Mouse (Mus musculus) lung, adult 18-20 months (tissue): ENCODE measurements around the gene Efcab3.
A peak's percentile ranks its signal among the peaks of the same experiment; 100 is the strongest.

Experiments used
- DNase-seq, 2 experiments: peaks; one replicate each; pipeline ENCODE4 v3.0.0; 2022; ENCODE audit warnings: mixed read lengths in 2 of 2

Gene Efcab3

GRCm38 (mm10) chr11:105149353-105149752 is 86.0 kb downstream of the Efcab3 start:
- no peak for DNase-seq

DNA sequence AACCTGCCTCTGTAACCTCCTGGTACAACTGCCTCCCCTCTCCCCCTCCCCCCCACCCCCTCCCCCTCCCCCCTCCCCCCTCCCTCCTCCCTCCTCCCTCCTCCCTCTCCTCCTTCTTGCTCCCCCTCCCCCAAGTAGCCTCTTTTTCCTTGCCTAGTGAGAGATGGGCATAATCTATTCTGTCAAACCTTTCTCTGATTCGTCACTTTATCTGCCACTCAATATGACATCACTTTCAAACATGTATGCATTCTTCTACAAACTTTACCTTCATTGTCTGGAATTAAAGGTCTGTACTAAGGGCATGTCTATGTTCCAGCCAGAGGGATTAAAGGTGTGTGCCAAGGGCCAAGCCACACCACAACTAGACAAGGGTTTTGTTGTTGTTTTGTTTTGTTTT is 86.4 kb downstream of the Efcab3 start:
- DNase-seq: no peak

GRCm38 (mm10) chr11:105150691-105151090 is 87.3 kb downstream of the Efcab3 start:
- no peak for DNase-seq

GRCm38 (mm10) chr11:105151226-105152016 is 88.0 kb downstream of the Efcab3 start:
- no peak for DNase-seq

DNA sequence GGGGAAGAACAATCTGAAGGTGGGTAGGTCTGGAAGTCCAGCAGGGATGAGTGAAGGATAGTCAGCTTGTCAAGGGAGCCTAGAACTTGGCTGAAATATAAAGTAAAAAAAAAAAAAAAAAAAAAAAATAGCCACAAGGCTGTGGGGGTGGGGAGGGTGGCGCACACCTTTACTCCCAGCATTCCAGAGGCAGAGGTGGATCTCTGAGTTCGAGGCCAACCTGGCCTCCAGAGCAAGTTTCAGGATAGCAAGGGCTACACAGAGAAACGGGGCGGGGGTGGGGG is 88.6 kb downstream of the Efcab3 start:
- no peak for DNase-seq

GRCm38 (mm10) chr11:105152357-105152899 is 89.0 kb downstream of the Efcab3 start:
- DNase-seq: no peak

- DNase-seq: peak; percentile 38 to 43
These were observed 89.9 kb downstream of the Efcab3 start for GRCm38 (mm10) chr11:105153068-105153833.

- no peak for DNase-seq
These were observed 92.5 kb downstream of the Efcab3 start for GRCm38 (mm10) chr11:105155915-105156314.

DNA sequence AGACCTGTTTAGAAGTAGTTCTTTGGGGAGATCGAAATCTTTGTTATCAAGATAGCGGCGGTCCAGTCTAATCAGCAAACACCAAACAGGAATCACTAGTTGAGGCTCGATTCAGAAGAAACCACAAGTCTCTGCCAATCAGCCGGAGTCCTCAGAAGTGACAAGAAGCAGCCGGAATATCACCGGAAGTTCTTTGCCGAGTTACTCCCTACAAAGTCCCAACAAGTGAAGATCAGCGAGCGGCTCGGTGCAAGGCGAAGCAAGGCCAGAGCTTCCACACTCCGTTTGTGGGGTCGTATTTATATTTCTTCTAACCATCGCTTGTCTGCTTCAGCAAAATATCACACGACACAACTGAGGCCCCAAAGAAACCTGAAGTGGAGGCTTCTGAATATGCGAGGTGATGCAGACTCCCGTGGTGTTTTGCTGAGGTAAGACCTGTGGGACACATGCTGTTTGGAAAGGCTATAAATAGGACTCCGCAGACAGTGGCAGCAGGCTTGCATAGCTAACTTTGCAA is 93.4 kb downstream of the Efcab3 start:
- no peak for DNase-seq

DNA sequence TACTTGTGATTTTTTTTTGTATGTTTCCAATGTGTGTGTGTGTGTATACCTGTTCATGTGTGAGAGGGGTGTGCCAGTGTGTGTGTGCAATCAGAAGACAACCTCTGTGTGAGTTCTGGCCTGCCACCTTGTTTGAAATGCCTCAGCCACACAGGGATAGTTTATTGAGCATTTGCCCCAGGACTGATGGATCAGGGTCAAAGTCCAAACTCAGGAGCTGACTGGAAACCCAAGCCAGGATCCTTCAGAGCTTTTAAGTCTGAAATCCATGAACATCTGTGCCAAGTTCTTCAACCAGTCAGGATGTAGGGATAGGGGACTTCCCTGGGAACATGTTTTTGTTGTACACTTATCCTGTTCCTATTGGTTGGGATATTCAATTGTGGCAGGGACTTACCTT is 94.7 kb downstream of the Efcab3 start:
- no peak for DNase-seq

DNA sequence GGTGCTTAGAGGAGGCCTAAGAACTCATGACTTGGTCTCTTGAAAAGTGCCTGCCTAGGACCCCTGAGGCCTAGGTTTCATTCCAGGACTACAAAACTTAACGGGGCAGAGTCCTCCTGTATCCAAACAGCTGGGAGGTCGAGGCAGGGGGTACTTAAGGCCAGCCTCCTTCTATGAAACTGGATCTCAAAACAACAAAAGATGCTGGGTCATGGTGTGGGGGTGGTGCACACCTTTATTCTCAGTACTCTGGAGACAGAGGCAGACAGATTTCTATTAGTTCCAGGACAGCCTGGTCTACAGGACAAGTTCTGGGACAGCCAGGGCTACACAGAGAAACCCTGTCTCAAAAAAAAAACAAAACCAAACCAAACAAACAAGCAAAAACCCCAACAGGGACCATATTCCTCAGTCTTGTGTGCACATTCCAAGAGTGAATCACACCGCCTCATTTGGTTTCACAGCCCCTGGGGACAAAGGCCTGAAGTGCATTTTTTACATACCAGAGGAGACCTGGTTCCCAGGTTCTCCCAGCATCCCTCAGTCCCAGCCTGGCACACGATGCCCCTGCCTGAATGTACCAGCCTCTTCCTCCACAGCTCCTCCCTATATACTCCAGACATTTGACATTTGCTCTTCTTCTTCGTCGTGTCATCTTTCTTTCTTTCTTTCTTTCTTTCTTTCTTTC is 96.4 kb downstream of the Efcab3 start:
- no peak for DNase-seq

- DNase-seq: no peak
These were observed 98.0 kb downstream of the Efcab3 start for GRCm38 (mm10) chr11:105161411-105161810.

- DNase-seq: no peak
These were observed 101.4 kb downstream of the Efcab3 start for GRCm38 (mm10) chr11:105164516-105165510.

- DNase-seq: no peak
These were observed 103.4 kb downstream of the Efcab3 start for GRCm38 (mm10) chr11:105166780-105167179.
